In the genomic region with DNA sequence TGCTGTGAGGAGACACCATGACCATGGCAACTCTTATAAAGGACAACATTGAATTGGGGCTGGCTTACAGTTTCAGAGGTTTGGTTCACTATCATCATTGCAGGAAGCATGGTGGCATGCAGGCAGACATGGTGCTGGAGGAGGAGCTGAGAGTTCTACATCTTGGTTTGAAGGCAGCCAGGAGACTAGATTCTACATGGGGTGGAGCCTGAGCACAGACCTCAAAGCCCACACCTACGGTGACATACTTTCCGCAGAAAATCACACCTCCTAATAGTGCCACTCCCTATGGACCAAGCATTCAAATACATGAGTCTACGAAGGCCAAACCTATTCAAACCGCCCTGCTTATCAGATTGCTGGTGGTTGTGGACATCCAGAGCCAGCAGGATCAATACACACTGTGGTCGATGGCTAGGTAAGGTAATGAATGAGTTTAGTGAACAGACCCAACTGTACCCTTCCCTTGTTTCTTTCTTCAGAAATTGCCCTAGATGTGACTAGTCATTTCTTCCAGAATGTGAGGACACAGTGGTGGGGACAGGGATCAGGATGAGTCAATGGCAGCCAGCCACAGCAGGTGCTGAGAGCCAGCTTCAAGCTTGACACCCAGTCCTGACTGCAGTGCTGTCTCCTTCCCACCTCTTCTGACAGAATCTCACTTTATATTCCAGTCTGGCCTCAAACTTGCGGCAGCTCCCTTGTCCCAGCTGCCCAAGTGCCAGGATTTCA, we compare ENCODE assay signal across 24 mouse cellular contexts.
"Had no signal": no experiment of that assay in that cellular context is flagged by ENCODE, and none has a peak within 500 bp of the region (broad histone marks: within the 10 kb centered on the region; RNA-seq: fewer than 3 reads in every experiment).

No protein-coding gene starts in this region.

- ATAC-seq: intestine, embryonic 16.5 days; liver, embryonic 12.5 days; midbrain, embryonic 13.5 days; midbrain, embryonic 16.5 days had no signal

- DNase-seq: kidney, adult 18-20 months; kidney, adult 9 months; kidney, postnatal 25 days; layer of hippocampus, postnatal 36 days; liver; lung, adult 18-20 months; lung, postnatal 10 days; lung, postnatal 36 days; right cerebral cortex, postnatal 25 days; spleen, adult 18-20 months; thymus, adult 18-20 months; thymus, postnatal 36 days had no signal

- H3K9ac ChIP-seq: limb, embryonic 13.5 days; liver, embryonic 12.5 days; liver, embryonic 15.5 days; lung, embryonic 15.5 days; midbrain, embryonic 13.5 days; neural tube, embryonic 12.5 days; neural tube, embryonic 15.5 days; stomach, embryonic 15.5 days had no signal

- H3K4me1 ChIP-seq: limb, embryonic 10.5 days; limb, embryonic 13.5 days; liver, embryonic 15.5 days; lung, embryonic 15.5 days; midbrain, embryonic 13.5 days; neural tube, embryonic 12.5 days; neural tube, embryonic 15.5 days; stomach, embryonic 15.5 days had no signal

- H3K9me3 ChIP-seq: limb, embryonic 10.5 days; limb, embryonic 13.5 days; liver, embryonic 12.5 days; liver, embryonic 15.5 days; lung, embryonic 15.5 days; midbrain, embryonic 13.5 days; neural tube, embryonic 12.5 days; neural tube, embryonic 15.5 days; stomach, embryonic 15.5 days had no signal

- H3K27ac ChIP-seq: left cerebral cortex, adult 2 months; limb, embryonic 10.5 days; limb, embryonic 13.5 days; liver, embryonic 12.5 days; liver, embryonic 15.5 days; lung, embryonic 15.5 days; midbrain, embryonic 13.5 days; neural tube, embryonic 12.5 days; neural tube, embryonic 15.5 days; stomach, embryonic 15.5 days had no signal

- H3K4me2 ChIP-seq: limb, embryonic 13.5 days; liver, embryonic 12.5 days; liver, embryonic 15.5 days; lung, embryonic 15.5 days; midbrain, embryonic 13.5 days; neural tube, embryonic 12.5 days; neural tube, embryonic 15.5 days; stomach, embryonic 15.5 days had no signal

- H3K27me3 ChIP-seq: limb, embryonic 13.5 days; liver, embryonic 15.5 days; lung, embryonic 15.5 days; midbrain, embryonic 13.5 days; neural tube, embryonic 12.5 days; neural tube, embryonic 15.5 days; stomach, embryonic 15.5 days had no signal

- H3K4me3 ChIP-seq: left cerebral cortex, adult 2 months; limb, embryonic 10.5 days; limb, embryonic 13.5 days; liver, embryonic 12.5 days; liver, embryonic 15.5 days; lung, embryonic 15.5 days; midbrain, embryonic 13.5 days; neural tube, embryonic 12.5 days; neural tube, embryonic 15.5 days; stomach, embryonic 15.5 days had no signal
